Mouse (Mus musculus): ENCODE data around the gene Serpina12. TPM values are rescaled to one million over a fixed set of nuclear protein-coding genes. Genes with fewer than 3 reads are reported as not detected.

Serpina12 gene
- polyA plus RNA-seq, 1 experiment from 2014 or later: not detected

DNA sequence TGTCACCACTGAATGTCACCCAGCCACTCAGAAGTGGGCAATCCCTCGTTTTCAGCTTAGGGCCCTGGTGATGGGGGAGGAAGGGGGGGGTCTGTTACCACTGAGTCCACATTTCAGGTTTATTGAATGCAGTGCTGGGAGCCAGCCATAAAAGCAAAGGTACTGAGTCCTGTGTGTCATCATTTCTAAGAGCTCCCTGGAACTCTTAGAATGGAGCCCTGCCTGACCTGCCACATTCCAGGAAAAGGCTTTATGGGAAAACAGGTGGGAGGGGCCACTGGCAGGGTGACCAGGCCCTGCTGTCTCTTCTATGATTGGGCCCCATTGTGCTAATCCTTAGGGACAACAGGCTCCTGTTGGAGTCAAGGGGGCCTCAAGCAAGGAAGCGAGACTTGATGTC lies 47.7 kb downstream of the Serpina12 start:
- Histone ChIP-seq H3K4me3 (ENCODE audit: low read length) (no peak overlapping the region), H3K9ac (ENCODE audit: low read depth, low read length) (no peak overlapping the region), H3K9me3 (ENCODE audit: control insufficient read depth, low read length) (no peaks in the 10 kb centered on the region), H3K4me1 (ENCODE audit: control insufficient read depth, insufficient read depth, low read depth, low read length) (no peaks in the 10 kb centered on the region), H3K27me3 (replicated peaks; ENCODE audit: control insufficient read depth, insufficient read depth, low read length) (no peaks in the 10 kb centered on the region), H3K27ac (ENCODE audit: low read depth, low read length) (no peak overlapping the region), H3K36me3 (ENCODE audit: control insufficient read depth, insufficient read depth, low read length) (no peaks in the 10 kb centered on the region), H3K4me2 (ENCODE audit: low read length) (no peak overlapping the region)
- WGBS: 68% methylated on average over 2 of the region's 2 CpGs
- no peak for ATAC-seq

DNA sequence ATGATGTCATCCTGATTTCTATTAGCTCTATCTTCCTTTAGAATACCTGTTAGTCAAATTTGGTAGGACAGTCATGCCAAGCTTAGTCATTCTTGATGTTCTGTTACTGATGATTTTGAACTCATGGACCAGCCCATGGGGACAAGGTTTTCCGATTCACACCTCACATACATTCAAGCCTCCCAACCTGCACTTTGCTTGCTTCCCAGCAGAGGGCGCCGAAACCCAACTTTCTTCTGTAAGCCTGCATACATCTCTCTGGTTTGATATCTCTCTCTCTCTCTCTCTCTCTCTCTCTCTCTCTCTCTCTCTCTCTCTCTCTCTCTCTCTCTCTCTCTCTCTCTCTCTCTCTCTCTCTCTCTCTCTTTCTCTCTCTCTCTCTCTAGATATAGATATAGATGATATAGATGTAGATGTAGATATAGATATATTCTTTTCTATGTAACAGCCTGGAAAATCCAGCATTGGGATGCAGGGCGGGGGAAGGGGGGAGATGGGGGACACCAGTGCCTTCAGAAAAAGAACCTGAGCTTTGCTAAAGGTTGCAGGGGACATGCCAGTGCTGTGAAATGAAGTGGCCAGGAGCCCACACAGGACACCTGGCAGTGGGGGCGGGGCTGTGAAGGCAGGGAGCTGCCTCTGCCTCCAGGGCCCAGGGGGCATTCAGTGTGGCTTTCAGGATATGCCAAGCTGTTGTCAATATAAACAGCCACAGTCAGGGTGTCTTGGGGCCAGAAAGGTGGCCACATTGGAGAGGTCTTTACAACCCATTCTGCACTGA lies 48.8 kb downstream of the Serpina12 start:
- Histone ChIP-seq H3K4me2 (ENCODE audit: low read length) (no peak overlapping the region), H3K27me3 (replicated peaks; ENCODE audit: control insufficient read depth, insufficient read depth, low read length) (no peaks in the 10 kb centered on the region), H3K36me3 (ENCODE audit: control insufficient read depth, insufficient read depth, low read length) (no peaks in the 10 kb centered on the region), H3K4me3 (ENCODE audit: low read length) (no peak overlapping the region), H3K9ac (ENCODE audit: low read depth, low read length) (no peak overlapping the region), H3K27ac (ENCODE audit: low read depth, low read length) (no peak overlapping the region), H3K9me3 (ENCODE audit: control insufficient read depth, low read length) (no peaks in the 10 kb centered on the region), H3K4me1 (ENCODE audit: control insufficient read depth, insufficient read depth, low read depth, low read length) (no peaks in the 10 kb centered on the region)
- 34% methylated on average over 5 of the region's 5 CpGs for WGBS
- ATAC-seq: peak; percentile 71; the same call in 1 of the 2 replicates

DNA sequence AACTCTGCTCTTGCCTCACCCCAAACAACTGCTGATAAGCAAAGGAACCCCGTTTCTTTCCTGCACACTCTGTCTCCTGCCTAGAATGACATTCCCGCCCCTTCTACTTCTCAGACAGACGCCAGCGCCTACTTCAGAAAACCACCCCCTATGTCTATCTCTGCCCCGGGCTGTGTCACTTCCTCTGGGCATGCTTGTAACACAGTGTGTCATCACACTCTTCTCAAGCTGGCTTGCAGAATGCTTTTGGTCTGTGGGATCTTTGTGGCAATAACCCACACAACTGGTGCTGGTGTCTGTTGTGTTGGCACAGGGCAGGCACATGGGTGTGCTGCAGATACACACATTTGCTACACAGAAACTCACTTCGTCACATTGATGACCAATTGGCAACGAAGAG lies 51.3 kb downstream of the Serpina12 start:
- Histone ChIP-seq H3K9me3 (ENCODE audit: control insufficient read depth, low read length) (no peaks in the 10 kb centered on the region), H3K9ac (ENCODE audit: low read depth, low read length) (no peak overlapping the region), H3K4me1 (ENCODE audit: control insufficient read depth, insufficient read depth, low read depth, low read length) (no peaks in the 10 kb centered on the region), H3K4me3 (ENCODE audit: low read length) (no peak overlapping the region), H3K27ac (ENCODE audit: low read depth, low read length) (no peak overlapping the region), H3K36me3 (ENCODE audit: control insufficient read depth, insufficient read depth, low read length) (no peaks in the 10 kb centered on the region), H3K4me2 (ENCODE audit: low read length) (no peak overlapping the region), H3K27me3 (replicated peaks; ENCODE audit: control insufficient read depth, insufficient read depth, low read length) (no peaks in the 10 kb centered on the region)
- 82% methylated on average over 7 of the region's 7 CpGs for WGBS
- no peak for ATAC-seq

DNA sequence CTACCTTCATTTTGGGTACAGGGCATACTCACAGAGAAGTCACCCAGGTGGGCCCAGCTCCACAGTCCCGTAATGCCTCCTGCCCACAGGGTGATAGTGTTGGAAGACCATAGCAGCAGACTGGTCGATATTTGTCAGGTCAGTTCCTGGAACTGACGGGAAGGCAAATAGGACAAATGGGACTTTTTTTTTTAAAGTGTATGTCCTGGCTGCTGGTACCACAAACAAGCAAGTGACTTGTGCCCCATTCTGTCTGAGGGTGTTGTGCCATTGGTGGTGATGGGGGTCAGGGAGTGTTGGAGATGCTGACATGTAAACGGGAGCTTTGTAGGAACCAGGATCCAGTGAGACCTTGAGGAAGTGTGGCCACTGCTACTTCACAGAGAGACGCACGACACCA lies 54.4 kb downstream of the Serpina12 start, which contains the start of gene Serpina11:
Serpina11 (minus strand) TSS at position 101 of the 400 bp plus-strand sequence.
- Histone ChIP-seq H3K27me3 (replicated peaks; ENCODE audit: control insufficient read depth, insufficient read depth, low read length) (no peaks in the 10 kb centered on the region), H3K4me1 (ENCODE audit: control insufficient read depth, insufficient read depth, low read depth, low read length) (no peaks in the 10 kb centered on the region), H3K36me3 (ENCODE audit: control insufficient read depth, insufficient read depth, low read length) (no peaks in the 10 kb centered on the region), H3K4me2 (ENCODE audit: low read length) (no peak within 1 kb of the TSS), H3K9ac (ENCODE audit: low read depth, low read length) (no peak within 1 kb of the TSS), H3K9me3 (ENCODE audit: control insufficient read depth, low read length) (no peaks in the 10 kb centered on the region), H3K27ac (ENCODE audit: low read depth, low read length) (no peak within 1 kb of the TSS), H3K4me3 (ENCODE audit: low read length) (no peak within 1 kb of the TSS)
- WGBS: 92% methylated on average over 6 of the region's 6 CpGs
- ATAC-seq: no peak

DNA sequence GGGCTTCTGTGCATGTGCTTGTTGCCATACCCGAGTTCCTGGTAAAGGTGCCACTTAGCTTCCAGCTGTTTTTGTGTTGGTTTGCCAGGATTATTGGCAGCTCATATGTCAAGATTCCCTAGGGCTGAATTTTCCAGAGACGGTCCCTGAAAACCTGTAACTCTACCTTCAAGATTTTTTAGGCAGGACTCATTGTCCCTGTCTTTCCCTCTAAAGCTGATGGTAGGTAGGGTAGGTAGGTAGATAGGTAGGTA lies 54.8 kb downstream of the Serpina12 start:
- ATAC-seq: no peak
- no peaks in the 10 kb centered on the region for H3K36me3 ChIP-seq (ENCODE audit: control insufficient read depth, insufficient read depth, low read length)
- no peak overlapping the region for H3K4me3 ChIP-seq (ENCODE audit: low read length)
- 65% methylated on average over 2 of the region's 2 CpGs for WGBS
- H3K4me1 ChIP-seq (ENCODE audit: control insufficient read depth, insufficient read depth, low read depth, low read length): no peaks in the 10 kb centered on the region
- H3K9me3 ChIP-seq (ENCODE audit: control insufficient read depth, low read length): no peaks in the 10 kb centered on the region
- H3K4me2 ChIP-seq (ENCODE audit: low read length): no peak overlapping the region
- no peaks in the 10 kb centered on the region for H3K27me3 ChIP-seq (replicated peaks; ENCODE audit: control insufficient read depth, insufficient read depth, low read length)
- no peak overlapping the region for H3K27ac ChIP-seq (ENCODE audit: low read depth, low read length)
- H3K9ac ChIP-seq (ENCODE audit: low read depth, low read length): no peak overlapping the region

DNA sequence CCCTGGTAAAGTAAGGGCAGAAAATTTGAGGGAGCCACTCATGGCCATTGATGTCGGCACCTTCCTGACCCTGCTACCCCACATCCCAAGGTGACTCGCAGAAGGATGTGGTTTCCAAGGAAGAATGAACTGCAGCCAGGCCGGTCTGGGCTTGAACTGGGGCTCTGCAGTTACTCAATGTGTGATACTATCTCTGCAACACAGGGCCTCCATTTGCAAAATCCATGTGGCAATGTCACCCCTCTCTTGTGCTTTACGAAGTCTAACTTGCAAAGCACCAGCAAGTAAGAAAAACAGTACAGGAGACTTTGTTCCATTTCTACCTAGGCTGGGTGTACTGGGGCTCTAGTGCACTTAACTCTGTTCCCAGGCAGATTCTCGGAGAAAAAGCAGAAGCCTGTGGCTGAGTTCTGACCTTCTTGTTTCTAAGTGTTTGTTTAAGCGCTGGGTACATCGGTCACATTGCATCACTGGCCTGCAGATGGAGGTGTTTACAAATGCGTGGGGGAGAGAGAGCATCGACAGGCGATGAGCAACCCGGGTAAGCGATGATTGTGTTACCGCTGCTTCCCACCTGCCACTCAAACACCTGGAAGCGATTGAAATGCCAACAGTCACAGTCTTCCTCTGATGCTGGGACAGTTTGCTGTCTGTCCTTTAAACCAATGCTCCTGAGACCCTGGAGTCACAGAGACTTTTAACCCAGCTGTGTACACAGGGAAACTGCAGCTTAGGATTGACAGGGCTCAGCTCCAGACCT lies 55.3 kb downstream of the Serpina12 start:
- Histone ChIP-seq H3K4me1 (ENCODE audit: control insufficient read depth, insufficient read depth, low read depth, low read length) (no peaks in the 10 kb centered on the region), H3K4me3 (ENCODE audit: low read length) (no peak overlapping the region), H3K9ac (ENCODE audit: low read depth, low read length) (no peak overlapping the region), H3K36me3 (ENCODE audit: control insufficient read depth, insufficient read depth, low read length) (no peaks in the 10 kb centered on the region), H3K4me2 (ENCODE audit: low read length) (no peak overlapping the region), H3K27me3 (replicated peaks; ENCODE audit: control insufficient read depth, insufficient read depth, low read length) (no peaks in the 10 kb centered on the region), H3K27ac (ENCODE audit: low read depth, low read length) (no peak overlapping the region), H3K9me3 (ENCODE audit: control insufficient read depth, low read length) (no peaks in the 10 kb centered on the region)
- no peak for ATAC-seq
- 64% methylated on average over 14 of the region's 14 CpGs for WGBS

DNA sequence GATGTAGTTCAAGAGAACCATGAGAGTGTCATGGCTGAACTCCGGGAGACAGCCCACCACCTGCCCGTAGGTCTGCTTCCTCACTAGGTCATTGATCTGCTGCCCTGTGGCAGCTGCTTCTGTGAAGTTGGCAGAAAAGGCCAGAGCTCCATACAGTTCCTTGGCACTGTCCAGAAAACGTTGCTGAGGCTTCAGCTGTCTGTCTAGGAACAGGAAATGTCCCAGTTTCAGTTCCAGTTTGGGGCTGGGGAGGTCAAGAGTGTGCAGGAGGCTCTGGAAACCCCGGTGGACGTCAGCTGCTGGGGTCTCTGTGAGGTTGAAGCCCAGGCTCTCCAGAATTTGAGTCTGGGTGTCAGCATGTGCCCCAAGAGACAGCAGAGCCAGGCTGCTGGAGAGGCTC lies 58.4 kb downstream of the Serpina12 start:
- ATAC-seq: no peak
- no peak overlapping the region for H3K27ac ChIP-seq (ENCODE audit: low read depth, low read length)
- 70% methylated on average over 5 of the region's 5 CpGs for WGBS

DNA sequence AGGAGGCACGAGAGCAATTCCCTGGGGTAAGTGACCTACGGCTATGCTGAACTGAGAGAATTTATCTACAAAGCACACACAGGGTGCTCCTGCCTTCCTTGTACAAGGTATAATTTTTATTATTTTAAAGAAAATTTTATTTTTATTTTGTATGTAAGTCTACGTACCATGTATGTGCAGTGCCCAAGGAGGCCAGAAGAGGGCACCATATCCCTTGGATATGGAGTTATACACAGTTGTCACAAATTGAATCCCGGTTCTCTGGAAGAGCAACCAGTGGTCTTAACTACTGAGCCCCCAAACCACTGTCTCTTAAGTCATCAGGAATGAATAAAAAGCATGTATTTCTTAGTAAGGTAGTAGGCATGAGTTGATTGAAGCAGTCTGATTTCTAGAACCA lies 59.3 kb downstream of the Serpina12 start:
- ATAC-seq: 0 out of 2 replicates have a peak, but pooled peaks have one; percentile 19
- WGBS: 62% methylated on average over 4 of the region's 4 CpGs
- Histone ChIP-seq H3K27me3 (replicated peaks; ENCODE audit: control insufficient read depth, insufficient read depth, low read length) (no peaks in the 10 kb centered on the region), H3K9ac (ENCODE audit: low read depth, low read length) (no peak overlapping the region), H3K27ac (ENCODE audit: low read depth, low read length) (no peak overlapping the region), H3K4me2 (ENCODE audit: low read length) (no peak overlapping the region), H3K9me3 (ENCODE audit: control insufficient read depth, low read length) (no peaks in the 10 kb centered on the region), H3K36me3 (ENCODE audit: control insufficient read depth, insufficient read depth, low read length) (no peaks in the 10 kb centered on the region), H3K4me3 (ENCODE audit: low read length) (no peak overlapping the region), H3K4me1 (ENCODE audit: control insufficient read depth, insufficient read depth, low read depth, low read length) (no peaks in the 10 kb centered on the region)

More for the DNA sequence above, 58.4 kb downstream of the Serpina12 start:
- Histone ChIP-seq H3K4me2 (ENCODE audit: low read length) (no peak overlapping the region), H3K9ac (ENCODE audit: low read depth, low read length) (no peak overlapping the region), H3K27me3 (replicated peaks; ENCODE audit: control insufficient read depth, insufficient read depth, low read length) (no peaks in the 10 kb centered on the region), H3K4me3 (ENCODE audit: low read length) (no peak overlapping the region), H3K4me1 (ENCODE audit: control insufficient read depth, insufficient read depth, low read depth, low read length) (no peaks in the 10 kb centered on the region), H3K9me3 (ENCODE audit: control insufficient read depth, low read length) (no peaks in the 10 kb centered on the region), H3K36me3 (ENCODE audit: control insufficient read depth, insufficient read depth, low read length) (no peaks in the 10 kb centered on the region)

DNA sequence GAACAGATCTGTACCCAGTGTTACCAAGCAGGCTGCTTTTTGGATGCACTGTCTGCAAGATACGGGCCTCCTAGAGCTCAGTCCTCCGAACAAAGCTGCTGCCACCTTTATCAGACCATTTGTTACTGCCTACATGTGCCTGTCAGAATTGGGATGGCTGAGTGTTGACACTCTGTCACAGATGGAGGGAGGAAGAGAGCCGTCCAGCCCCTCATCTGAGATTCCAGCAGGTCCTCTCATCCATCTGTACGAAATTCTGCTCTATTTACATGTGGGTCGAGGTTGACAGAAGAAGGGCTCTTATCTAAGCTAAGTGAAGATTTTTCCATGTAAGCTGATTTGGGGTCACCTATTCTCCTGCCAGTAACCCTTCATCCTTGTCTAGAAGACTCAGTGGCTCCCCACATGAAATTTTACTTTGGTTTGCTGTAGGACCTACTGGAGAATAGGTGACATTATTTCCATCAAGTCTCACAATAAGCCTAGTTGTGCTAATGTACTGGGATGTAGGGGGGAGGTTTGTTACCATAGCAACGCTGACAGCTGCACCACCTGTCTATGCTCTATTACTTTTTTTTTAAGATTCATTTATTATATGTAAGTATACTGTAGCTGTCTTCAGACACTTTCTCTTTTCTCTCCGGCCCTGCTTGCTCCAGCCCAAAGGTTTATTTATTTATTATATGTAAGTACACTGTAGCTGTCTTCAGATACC lies 62.4 kb downstream of the Serpina12 start:
- H3K27ac ChIP-seq (ENCODE audit: low read depth, low read length): no peak overlapping the region
- no peak overlapping the region for H3K9ac ChIP-seq (ENCODE audit: low read depth, low read length)
- no peaks in the 10 kb centered on the region for H3K27me3 ChIP-seq (replicated peaks; ENCODE audit: control insufficient read depth, insufficient read depth, low read length)
- no peak overlapping the region for H3K4me2 ChIP-seq (ENCODE audit: low read length)
- peak; percentile 73 for ATAC-seq
- H3K9me3 ChIP-seq (ENCODE audit: control insufficient read depth, low read length): no peaks in the 10 kb centered on the region
- 72% methylated on average over 7 of the region's 7 CpGs for WGBS
- H3K36me3 ChIP-seq (ENCODE audit: control insufficient read depth, insufficient read depth, low read length): no peaks in the 10 kb centered on the region
- no peaks in the 10 kb centered on the region for H3K4me1 ChIP-seq (ENCODE audit: control insufficient read depth, insufficient read depth, low read depth, low read length)
- H3K4me3 ChIP-seq (ENCODE audit: low read length): no peak overlapping the region

Data from hindbrain, embryonic 16.5 days (tissue).